Mouse (Mus musculus) layer of hippocampus, adult 9-10 months (tissue): ENCODE measurements at regions not wholly inside any gene's neighbourhood (a gene's known extent, or its start where the extent isn't known, plus 50 kb on each side); places are given as distances from the start of the nearest gene placed in this dataset.
"Not testable (repeated sequence)": the region's sequence is repeated elsewhere in the genome, so short reads cannot be mapped to it uniquely, and the experiment has no call there.

ENCODE experiments used
- DNase-seq: peaks from one replicate; pipeline ENCODE4 v3.0.0; 2022; ENCODE audit warnings: low spot score

DNA sequence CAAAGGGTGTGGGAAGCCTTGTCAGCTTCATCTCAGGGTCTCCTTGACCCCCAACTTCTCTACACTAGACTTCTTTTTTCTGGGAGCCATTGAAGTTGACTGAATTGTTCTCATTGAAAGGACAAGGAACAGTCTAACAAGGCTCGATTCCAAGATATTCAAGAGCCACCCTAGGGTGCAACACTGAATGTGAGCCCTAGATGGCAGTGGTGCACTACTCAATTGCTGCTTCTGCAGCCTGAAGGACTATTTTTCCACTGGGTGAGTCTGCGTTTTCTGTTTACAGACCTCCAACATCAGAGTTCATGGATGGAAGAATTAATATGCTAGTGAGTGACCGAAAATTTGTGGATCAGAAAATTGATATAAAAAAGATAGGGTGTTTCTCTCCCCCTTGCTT is 161.5 kb downstream of the Hpcal1 start:
- DNase-seq = peak; percentile 45

DNA sequence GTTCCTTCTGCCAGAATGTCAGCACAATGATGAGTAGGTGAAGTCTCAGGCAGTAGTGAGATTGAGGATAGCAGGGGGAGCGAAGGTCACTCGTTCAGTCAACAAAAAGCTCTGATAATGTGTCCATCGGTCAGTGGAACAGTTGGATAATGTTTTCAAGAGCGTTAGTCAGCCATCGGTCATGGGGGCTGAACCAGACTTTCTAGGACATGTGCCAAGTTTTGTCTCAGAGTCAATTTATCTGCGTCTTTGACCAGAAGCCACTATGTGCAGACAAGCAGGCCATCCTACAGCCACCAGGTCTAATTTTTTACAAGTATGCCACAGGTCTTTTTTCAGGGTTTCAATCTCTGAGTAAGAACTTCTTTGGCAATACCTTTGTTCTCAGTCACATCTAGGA is 181.8 kb downstream of the Hpcal1 start:
- DNase-seq = not testable (repeated sequence)

DNA sequence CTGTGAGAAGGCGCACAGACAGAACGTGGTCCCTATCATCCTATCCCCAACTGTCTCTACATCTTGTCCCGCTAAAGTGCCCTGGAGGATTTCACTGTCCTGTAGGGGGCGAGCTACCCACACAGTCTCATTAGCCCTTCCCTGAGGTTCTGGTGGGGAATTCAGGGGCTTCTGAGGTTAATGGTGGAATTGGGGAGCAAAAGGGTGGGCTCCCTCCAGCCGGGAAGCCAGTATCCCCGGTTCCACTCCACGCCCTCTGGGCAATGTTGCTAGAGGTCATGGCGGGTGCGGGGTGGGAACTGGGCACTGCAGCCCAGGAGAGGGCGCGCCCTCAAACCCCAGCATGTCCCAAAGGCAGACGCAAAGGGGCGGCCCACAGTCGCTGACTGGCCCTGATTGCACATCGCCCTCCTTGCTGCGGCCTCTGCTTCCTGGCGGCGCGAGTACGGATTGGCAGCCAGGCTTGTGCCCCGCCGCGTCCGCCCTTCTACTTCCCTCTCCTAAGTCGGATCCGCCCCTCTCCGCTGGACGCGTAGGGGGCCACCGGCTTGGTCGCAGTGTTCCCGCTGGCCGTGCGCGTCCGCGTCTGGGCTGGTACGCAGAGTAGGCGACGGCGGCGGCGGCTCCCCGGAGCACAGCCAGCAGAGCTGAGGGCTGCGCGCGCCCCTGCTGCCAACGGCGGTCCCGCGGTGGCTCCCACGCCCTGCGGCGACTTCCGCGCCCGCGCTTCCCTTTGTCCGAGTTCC is 190.9 kb downstream of the Hpcal1 start:
- DNase-seq = peak; percentile 50

DNA sequence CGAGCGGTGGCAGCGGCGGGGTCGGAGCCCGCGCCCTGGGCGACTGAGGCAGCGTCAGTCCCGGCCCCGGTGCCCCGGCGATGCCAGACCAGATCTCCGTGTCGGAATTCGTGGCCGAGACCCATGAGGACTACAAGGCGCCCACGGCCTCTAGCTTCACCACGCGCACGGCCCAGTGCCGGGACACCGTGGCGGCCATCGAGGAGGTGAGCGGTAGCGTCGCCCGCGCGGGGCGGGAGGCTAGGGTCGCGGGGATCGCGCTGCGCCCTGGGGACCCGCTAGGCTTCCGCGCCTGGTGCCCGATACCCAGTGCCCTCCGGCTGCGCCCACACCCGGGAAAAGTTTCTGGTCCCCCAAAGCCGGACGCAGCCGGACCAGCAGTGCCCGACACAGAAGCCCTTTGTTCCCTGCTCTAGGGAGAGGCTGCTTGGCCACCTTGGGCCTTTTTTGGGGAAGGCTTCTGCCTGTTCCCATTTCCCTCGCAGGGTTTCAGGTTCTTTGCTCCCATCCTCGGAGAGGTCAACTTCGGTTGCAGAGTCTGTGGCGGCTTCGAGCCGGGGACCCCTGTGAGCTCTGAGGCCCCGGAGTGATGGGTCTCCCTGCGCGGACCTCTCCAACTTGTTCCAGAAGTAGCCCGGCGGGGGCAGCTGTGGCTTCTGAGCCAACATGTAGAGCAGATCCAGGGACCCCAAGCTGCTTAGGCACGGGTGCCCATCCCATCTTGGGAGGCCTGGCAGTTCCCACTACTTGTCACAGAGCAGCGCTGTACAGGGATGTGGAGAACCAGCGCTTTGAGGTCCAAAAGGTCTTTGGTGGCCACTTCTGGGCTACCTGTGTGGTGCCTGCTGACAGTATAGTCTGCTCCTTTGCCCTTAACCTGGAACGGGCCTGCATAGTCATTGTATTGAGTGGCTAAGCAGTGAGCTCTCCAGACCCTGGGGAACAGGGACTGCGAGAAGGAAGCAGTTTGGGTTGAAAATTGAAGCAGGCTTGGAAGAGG is 191.8 kb downstream of the Hpcal1 start:
- DNase-seq = not testable (repeated sequence)

DNA sequence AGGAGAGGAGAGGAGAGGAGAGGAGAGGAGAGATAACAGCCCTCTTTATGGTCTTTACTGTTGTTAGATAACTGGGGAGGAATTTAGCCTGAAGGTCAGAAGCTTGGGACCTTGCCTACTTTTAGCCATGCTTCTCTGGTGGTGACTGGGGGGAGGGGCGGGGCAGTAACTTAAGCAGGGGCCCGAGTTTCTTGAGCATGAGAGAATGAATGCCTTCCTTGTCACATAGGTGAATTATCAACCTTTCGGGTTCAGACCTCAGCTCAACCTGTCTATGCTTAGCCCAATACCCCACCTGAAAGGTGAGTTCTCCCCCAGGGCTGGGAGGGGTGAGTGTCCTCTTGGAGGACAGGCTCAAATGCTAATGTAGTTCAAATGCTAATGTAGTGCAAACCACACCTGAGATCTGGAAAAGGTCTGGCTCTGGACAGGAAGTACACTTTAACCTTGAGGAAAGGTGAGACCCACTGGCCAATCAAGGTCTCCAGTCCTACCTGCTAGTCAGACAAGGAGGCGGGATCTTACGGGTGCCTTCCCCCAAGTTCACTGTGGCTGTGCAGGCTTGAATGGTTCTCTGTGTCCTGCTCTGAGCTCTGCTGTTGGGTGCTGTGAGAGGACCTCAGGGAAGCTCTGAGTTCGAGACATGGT is 201.1 kb downstream of the Hpcal1 start:
- DNase-seq = not testable (repeated sequence)

DNA sequence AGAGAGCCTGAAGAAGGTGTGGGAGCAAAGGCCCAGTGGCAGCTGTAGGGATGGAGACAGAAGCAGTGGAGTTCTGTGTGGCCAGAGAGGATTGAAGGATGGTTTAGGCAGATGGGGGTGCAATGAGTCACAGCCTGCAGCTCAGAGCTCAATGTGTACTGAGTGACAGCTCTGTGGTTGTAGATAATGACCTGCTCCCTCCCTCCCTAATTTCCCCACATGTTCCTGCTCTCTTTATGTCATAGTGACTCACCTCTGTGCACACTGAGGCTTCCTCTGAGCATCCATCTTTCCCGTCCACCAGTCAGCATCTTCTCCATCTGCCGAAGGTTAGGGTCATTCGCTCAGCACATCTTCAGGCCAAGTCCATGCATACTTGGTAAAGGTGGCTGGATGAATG is 222.4 kb downstream of the Hpcal1 start:
- not testable (repeated sequence) for DNase-seq
